Mouse (Mus musculus) cerebellum, adult 2 months (tissue): ENCODE data around the gene Coro7. TPM values are rescaled to one million over a fixed set of nuclear protein-coding genes. Genes with fewer than 3 reads are reported as not detected.
"Not testable (repeated sequence)": the region's sequence is repeated elsewhere in the genome, so short reads cannot be mapped to it uniquely, and the experiment has no call there.

Experiments used
- DNase-seq, 2 experiments: peaks; one replicate each; pipeline ENCODE4 v3.0.0; 2021
- H3K27ac ChIP-seq: fragments of 200-500 bp; 2 replicates; pipeline ENCODE4 v1.5.1; 2012; ENCODE audit warnings: low read length, control low read depth, inconsistent platforms; ENCODE audit not compliant: insufficient read depth
- H3K27me3 ChIP-seq: fragments of 200-500 bp; 2 replicates; pipeline ENCODE4 v1.6.1; 2012; ENCODE audit warnings: inconsistent platforms, mild to moderate bottlenecking, low read length, moderate library complexity; ENCODE audit not compliant: control insufficient read depth, insufficient read depth
- H3K4me1 ChIP-seq: fragments of 200-500 bp; 2 replicates; pipeline ENCODE4 v1.6.1; 2011; ENCODE audit warnings: low read length; ENCODE audit not compliant: control insufficient read depth, insufficient read depth
- H3K4me3 ChIP-seq: fragments of 200-500 bp; replicated peaks from 2 replicates; pipeline ENCODE3; 2011; ENCODE audit warnings: mild to moderate bottlenecking, low read depth, low read length, control low read depth; ENCODE audit not compliant: insufficient read depth
- CTCF ChIP-seq: fragments of 200-500 bp; IDR thresholded peaks from 2 replicates; pipeline ENCODE4 v1.5.1; 2011; ENCODE audit warnings: low read depth, mild to moderate bottlenecking, control low read depth, low read length, moderate library complexity, borderline replicate concordance; ENCODE audit not compliant: insufficient read depth
- POLR2A ChIP-seq: fragments of 200-500 bp; IDR thresholded peaks from 2 replicates; pipeline ENCODE4 v1.6.1; 2011; ENCODE audit warnings: low read length, control low read depth, borderline replicate concordance; ENCODE audit not compliant: insufficient read depth
- WGBS: fragments of 180-500 bp; shearing (Covaris S2); methylation state at CpG from one replicate; pipeline ENCODE4 v1.1.7; 2018; 5-methylcytosine and 5-hydroxymethylcytosine counted together
- polyA plus RNA-seq: library from polyadenylated mRNA; depleted of rRNA; stranded (reverse); fragments of >200 nt; gene quantifications from 2 replicates; pipeline ENCODE4 v1.2.3, GENCODE M21; 2012; rRNA removed

The Coro7 gene
- polyA plus RNA-seq, 1 experiment, result 86.1 TPM

GRCm38 (mm10) chr16:4585642-4586530 lies 93.7 kb downstream of the Coro7 start:
- H3K4me3 ChIP-seq, result peak overlapping the region; percentile 75
- no peak for DNase-seq
- H3K27ac ChIP-seq, result no peak overlapping the region
- TF ChIP-seq POLR2A, result no peak
- TF ChIP-seq CTCF, result no peak
- peaks cover 5% of the 10 kb centered on the region; the same call in 1 of the 2 replicates for H3K4me1 ChIP-seq
- H3K27me3 ChIP-seq, result no peaks in the 10 kb centered on the region
- WGBS, result 11% methylated on average over 14 of the region's 14 CpGs

DNA sequence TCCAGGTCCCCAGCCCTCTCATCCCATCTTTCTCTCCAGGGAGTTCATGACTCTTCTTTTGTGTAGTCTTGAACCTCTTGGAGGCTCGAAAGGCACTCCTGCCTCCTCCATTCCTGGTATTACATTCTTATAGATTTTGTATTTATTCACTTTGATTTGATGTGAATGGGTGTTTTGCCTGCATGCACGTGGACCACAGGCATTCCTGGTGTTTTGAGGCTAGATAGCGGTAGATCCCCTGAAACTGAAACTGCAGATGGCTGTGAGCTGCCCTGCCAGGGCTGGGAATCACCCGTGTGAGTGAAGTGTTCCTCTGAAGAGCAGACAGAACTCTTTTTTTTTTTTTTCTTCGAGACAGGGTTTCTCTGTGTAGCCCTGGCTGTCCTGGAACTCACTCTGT lies 95.1 kb downstream of the Coro7 start:
- 70% methylated on average over 5 of the region's 5 CpGs for whole genome bisulfite sequencing
- Histone ChIP-seq H3K4me1 (peaks cover 5% of the 10 kb centered on the region; the same call in 1 of the 2 replicates), H3K27ac (no peak overlapping the region), H3K4me3 (no peak overlapping the region), H3K27me3 (no peaks in the 10 kb centered on the region)
- DNase-seq, result no peak
- TF ChIP-seq POLR2A (no peak), CTCF (no peak)

DNA sequence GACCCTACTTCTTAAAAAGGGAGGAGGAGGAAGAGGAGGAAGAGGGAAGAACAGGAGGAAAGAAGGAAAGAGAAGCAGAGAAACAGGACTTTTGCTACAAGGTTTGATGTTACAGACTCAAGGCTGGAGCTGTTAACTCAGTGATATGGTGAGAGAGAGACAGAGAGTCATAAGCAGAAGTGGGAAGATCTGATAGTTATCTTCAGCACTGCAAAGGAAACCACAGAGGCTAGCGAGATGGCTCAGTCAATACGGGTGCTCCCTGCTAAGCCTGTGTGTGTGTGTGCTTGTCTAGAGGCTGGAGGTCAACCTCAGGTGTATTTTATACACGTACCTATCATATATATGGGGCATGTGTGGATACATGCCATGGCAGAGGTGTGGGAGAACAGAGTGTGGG lies 95.8 kb downstream of the Coro7 start:
- Histone ChIP-seq H3K27ac (no peak overlapping the region), H3K4me3 (no peak overlapping the region), H3K27me3 (no peaks in the 10 kb centered on the region), H3K4me1 (peaks cover 5% of the 10 kb centered on the region; the same call in 1 of the 2 replicates)
- DNase-seq, result no peak
- no peak for TF ChIP-seq CTCF
- no peak for TF ChIP-seq POLR2A
- 90% methylated on average over 3 of the region's 3 CpGs for WGBS

- H3K27ac ChIP-seq, H3K4me1 ChIP-seq, DNase-seq, H3K27me3 ChIP-seq, H3K4me3 ChIP-seq: not testable (repeated sequence)
- 96% methylated on average over 4 of the region's 4 CpGs for WGBS
Observed at GRCm38 (mm10) chr16:4581179-4581578, 98.4 kb downstream of the Coro7 start.

DNA sequence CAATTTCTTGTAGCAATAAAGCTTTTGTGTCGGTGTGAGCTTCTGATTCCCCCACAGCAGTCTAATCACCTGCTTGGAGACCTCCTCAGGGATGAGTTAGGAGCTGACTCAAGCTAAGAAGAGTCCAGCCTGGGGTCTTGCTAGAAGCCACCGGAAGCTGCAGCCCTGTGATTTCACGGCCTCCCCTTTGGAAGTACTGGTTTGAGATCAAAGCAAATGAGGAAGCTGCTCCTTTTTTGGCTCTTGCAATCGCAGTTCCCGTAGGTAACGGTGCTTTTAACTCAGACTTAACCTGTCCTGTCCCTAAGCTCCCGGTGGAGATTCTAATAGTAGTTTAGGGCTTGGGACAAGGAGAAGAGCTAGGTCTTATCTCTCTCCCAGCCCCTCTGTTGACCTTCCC lies 100.9 kb downstream of the Coro7 start:
- 78% methylated on average over 7 of the region's 7 CpGs for WGBS

GRCm38 (mm10) chr16:4576873-4577272 lies 102.7 kb downstream of the Coro7 start:
- Histone ChIP-seq H3K27ac (no peak overlapping the region), H3K4me3 (no peak overlapping the region), H3K4me1 (no peaks in the 10 kb centered on the region), H3K27me3 (no peaks in the 10 kb centered on the region)
- no peak for DNase-seq
- TF ChIP-seq POLR2A, result no peak
- no peak for TF ChIP-seq CTCF
- WGBS, result 82% methylated on average over 2 of the region's 2 CpGs

More for the DNA sequence above, 100.9 kb downstream of the Coro7 start:
- Histone ChIP-seq H3K27me3 (no peaks in the 10 kb centered on the region), H3K4me1 (no peaks in the 10 kb centered on the region), H3K4me3 (no peak overlapping the region), H3K27ac (no peak overlapping the region)
- no peak for DNase-seq
- TF ChIP-seq CTCF, result no peak
- no peak for TF ChIP-seq POLR2A

Other genes starting within 250 kb of the Coro7 start
- gene Srl, start 138.0 kb downstream of the Coro7 start, polyA plus RNA-seq, result 8.8 and 10.0 TPM in 2 replicates
- gene Tfap4, start 119.9 kb downstream of the Coro7 start, polyA plus RNA-seq, result 9.8 and 9.9 TPM in 2 replicates
- 16.0 and 19.5 TPM in 2 replicates for gene Glis2, start 85.1 kb downstream of the Coro7 start, polyA plus RNA-seq
- 121 and 132 TPM in 2 replicates for gene Pam16, start 54.8 kb downstream of the Coro7 start, polyA plus RNA-seq
- 6.4 and 6.5 TPM in 2 replicates for gene Vasn, start 39.8 kb downstream of the Coro7 start, polyA plus RNA-seq
- gene Dnaja3, start 39.8 kb downstream of the Coro7 start, polyA plus RNA-seq, result 60.6 and 64.0 TPM in 2 replicates
- 33.0 and 36.9 TPM in 2 replicates for gene Nmral1, start 39.6 kb upstream of the Coro7 start, polyA plus RNA-seq
- gene Hmox2, start 46.6 kb upstream of the Coro7 start, polyA plus RNA-seq, result 127 and 135 TPM in 2 replicates
- 251 and 263 TPM in 2 replicates for gene Cdip1, start 110.5 kb upstream of the Coro7 start, polyA plus RNA-seq
- 0.08 TPM in 1 of 2 replicates, not detected in the other for gene 4930562C15Rik, start 155.6 kb upstream of the Coro7 start, polyA plus RNA-seq
- gene Ubald1, start 200.5 kb upstream of the Coro7 start, polyA plus RNA-seq, result 57.9 and 63.5 TPM in 2 replicates
- 243 and 248 TPM in 2 replicates for gene Mgrn1, start 206.5 kb upstream of the Coro7 start, polyA plus RNA-seq